Comparison of ENCODE assay signal across 13 mouse cellular contexts in genomic region chr14:61998259-61998658, GRCm38 (mm10).
A peak's percentile ranks its signal among the peaks of the same experiment; 100 is the strongest.
DNase-seq lines count a peak whose midpoint lies in the region; ATAC-seq lines count a peak whose summit lies in the region.
"Had no signal": no experiment of that assay in that cellular context is flagged by ENCODE, and none has a peak within 500 bp of the region (broad histone marks: within the 10 kb centered on the region; RNA-seq: fewer than 3 reads in every experiment).

No protein-coding gene starts in this region.

- peak; percentile 54 for ATAC-seq in granulocyte monocyte progenitor cell, adult 5-6 weeks (replicated peaks; ENCODE audit: poor library complexity, severe bottlenecking)
- ATAC-seq: forebrain, embryonic 16.5 days had no signal

- peak; percentile 23 for DNase-seq in thymus, postnatal 0 days (ENCODE audit: low spot score)
- DNase-seq in thymus, postnatal 14 days, result no peak
- DNase-seq in natural killer cell, adult 2 months (ENCODE audit: low spot score in 2 of 2), result peak; percentile 16 to 38
- DNase-seq in adipocyte (ENCODE audit: low spot score), result no peak
- DNase-seq in right cerebral cortex, adult 2 months (ENCODE audit: low spot score in 2 of 2), result no peak
- DNase-seq: adrenal gland, postnatal 14 days; cerebellum, adult 8-10 months; cerebellum, postnatal 14 days; gastrocnemius, postnatal 10 days; heart, adult 2 months; heart, postnatal 14 days had no signal

Comparison
In these comparisons a context has a peak if more than half of its experiments do, and no peak if none do; other contexts are left out.
1. DNase-seq: peak in thymus, postnatal 0 days (single experiment) and natural killer cell, adult 2 months (2 of 2); none in thymus, postnatal 14 days (single experiment), adipocyte (single experiment) and right cerebral cortex, adult 2 months (0 of 2).